Comparison of ENCODE assay signal across 8 mouse cellular contexts in genomic region chr4:117982706-117983105, GRCm38 (mm10). TPM values are rescaled to one million over a fixed set of nuclear protein-coding genes. Genes with fewer than 3 reads are reported as not detected.
DNase-seq lines count a peak whose midpoint lies in the region; ATAC-seq and TF ChIP-seq lines count a peak whose summit lies in the region.

No protein-coding gene starts in this region.

- H3K9ac ChIP-seq in midbrain, embryonic 14.5 days (replicated peaks; ENCODE audit: low read length), result no peak overlapping the region
- H3K9ac ChIP-seq in midbrain, postnatal 0 days (replicated peaks; ENCODE audit: low read length, poor library complexity, severe bottlenecking), result no peak overlapping the region
- H3K9ac ChIP-seq in intestine, embryonic 15.5 days, result no peak overlapping the region

- no peak overlapping the region for H3K4me3 ChIP-seq in midbrain, embryonic 14.5 days (replicated peaks; ENCODE audit: low read depth, low read length)
- H3K4me3 ChIP-seq in midbrain, postnatal 0 days (ENCODE audit: low read depth, low read length), result no peak overlapping the region
- no peak overlapping the region for H3K4me3 ChIP-seq in intestine, embryonic 15.5 days (replicated peaks)

- no peak for ATAC-seq in midbrain, embryonic 14.5 days (ENCODE audit: low FRiP score, low TSS enrichment)
- ATAC-seq in midbrain, postnatal 0 days (ENCODE audit: low FRiP score), result no peak
- ATAC-seq in megakaryocyte-erythroid progenitor cell, adult 5-6 weeks (replicated peaks; ENCODE audit: low FRiP score, low TSS enrichment, poor library complexity, severe bottlenecking), result no peak
- no peak for ATAC-seq in CD4-positive, CD25-positive, alpha-beta regulatory T cell, adult 4 months
- ATAC-seq in intestine, embryonic 15.5 days, result no peak

- no peaks in the 10 kb centered on the region for H3K27me3 ChIP-seq in midbrain, embryonic 14.5 days (ENCODE audit: control insufficient read depth, insufficient read depth, low read length)
- no peaks in the 10 kb centered on the region for H3K27me3 ChIP-seq in midbrain, postnatal 0 days (ENCODE audit: insufficient read depth, low read length)
- no peaks in the 10 kb centered on the region for H3K27me3 ChIP-seq in intestine, embryonic 15.5 days (replicated peaks)

- DNase-seq in midbrain, embryonic 14.5 days, result no peak
- DNase-seq in midbrain, postnatal 0 days (ENCODE audit: low spot score), result no peak
- peak; percentile 28 to 32 for DNase-seq in gastrocnemius, postnatal 36 days
- DNase-seq in layer of hippocampus, postnatal 14 days (ENCODE audit: low spot score in 2 of 2), result peak; percentile 67 to 84
- DNase-seq in right cerebral cortex, postnatal 10 days (ENCODE audit: low spot score in 2 of 2), result peak; percentile 71 to 81

- H3K4me1 ChIP-seq in midbrain, embryonic 14.5 days (ENCODE audit: control insufficient read depth, insufficient read depth, low read length), result no peaks in the 10 kb centered on the region
- no peaks in the 10 kb centered on the region for H3K4me1 ChIP-seq in midbrain, postnatal 0 days (ENCODE audit: insufficient read depth, low read length)
- peaks cover 18% of the 10 kb centered on the region for H3K4me1 ChIP-seq in intestine, embryonic 15.5 days (replicated peaks)

- H3K36me3 ChIP-seq in midbrain, embryonic 14.5 days (ENCODE audit: control insufficient read depth, insufficient read depth, low read length), result no peaks in the 10 kb centered on the region
- H3K36me3 ChIP-seq in midbrain, postnatal 0 days (ENCODE audit: insufficient read depth, low read length), result no peaks in the 10 kb centered on the region
- no peaks in the 10 kb centered on the region for H3K36me3 ChIP-seq in intestine, embryonic 15.5 days

- WGBS in midbrain, embryonic 14.5 days, result 72% methylated on average over 7 of the region's 7 CpGs
- WGBS in midbrain, postnatal 0 days, result 63% methylated on average over 7 of the region's 7 CpGs
- 58% methylated on average over 7 of the region's 7 CpGs for WGBS in intestine, embryonic 15.5 days

- no peak overlapping the region for H3K4me2 ChIP-seq in midbrain, embryonic 14.5 days (ENCODE audit: low read length)
- H3K4me2 ChIP-seq in midbrain, postnatal 0 days (ENCODE audit: low read depth, low read length, poor library complexity, severe bottlenecking), result no peak overlapping the region
- H3K4me2 ChIP-seq in intestine, embryonic 15.5 days (replicated peaks), result no peak overlapping the region

- H3K9me3 ChIP-seq in midbrain, embryonic 14.5 days (ENCODE audit: control insufficient read depth, low read length), result no peaks in the 10 kb centered on the region
- H3K9me3 ChIP-seq in midbrain, postnatal 0 days (ENCODE audit: low read length), result no peaks in the 10 kb centered on the region
- H3K9me3 ChIP-seq in intestine, embryonic 15.5 days, result no peaks in the 10 kb centered on the region

- TF ChIP-seq CTCF in midbrain, postnatal 0 days (IDR thresholded peaks at IDR 0.05), result no peak

- intact Hi-C loops in gastrocnemius, postnatal 36 days (cut with DNase I), result loop anchor here (5.0 kb wide), 1 partner anchor 50 kb away; no protein-coding TSS in a partner anchor

- H3K27ac ChIP-seq in midbrain, embryonic 14.5 days (replicated peaks; ENCODE audit: low read depth, low read length), result 0 out of 2 replicates have a peak overlapping the region, but pooled peaks have one; percentile 28
- no peak overlapping the region for H3K27ac ChIP-seq in midbrain, postnatal 0 days (ENCODE audit: low read depth, low read length)
- no peak overlapping the region for H3K27ac ChIP-seq in intestine, embryonic 15.5 days

RNA-seq across cellular contexts. Expression of gene Artn, which starts 53.1 kb away (rescaled TPM):
- polyA plus RNA-seq in midbrain, embryonic 14.5 days (2014; fragmentation: Nextera tagmentation; extraction: Ambion mirVana), result 0.50 and 0.66 TPM in 2 replicates
- total RNA-seq in midbrain, postnatal 0 days (2014; rRNA removed), result 1.7 and 2.0 TPM in 2 replicates
- polyA plus RNA-seq in midbrain, postnatal 0 days (2015; fragmentation: Nextera tagmentation; extraction: Ambion mirVana), result 0.48 and 0.77 TPM in 2 replicates
- total RNA-seq in gastrocnemius, postnatal 36 days (2021), result under 1 TPM; 0.15 to 0.32 TPM
- total RNA-seq in layer of hippocampus, postnatal 14 days (2021), result 1 to 10 TPM; 1.8 to 2.0 TPM
- not detected in 2 replicates for total RNA-seq in megakaryocyte-erythroid progenitor cell, adult 5-6 weeks (2014; fragmentation: Nextera tagmentation)
- not detected in 2 replicates for total RNA-seq in megakaryocyte-erythroid progenitor cell, adult 5-6 weeks (2017)
- polyA plus RNA-seq in CD4-positive, CD25-positive, alpha-beta regulatory T cell, adult 4 months (2017; shearing (Covaris generic)), result not detected
- 6.3 TPM in 2 replicates for polyA plus RNA-seq in intestine, embryonic 15.5 days (2015; fragmentation: Nextera tagmentation; extraction: Ambion mirVana)

Comparison
In these comparisons a context has a peak if more than half of its experiments do, and no peak if none do; other contexts are left out.
1. DNase-seq: peak in gastrocnemius, postnatal 36 days (2 of 2), layer of hippocampus, postnatal 14 days (2 of 2) and right cerebral cortex, postnatal 10 days (2 of 2); none in midbrain, embryonic 14.5 days (single experiment) and midbrain, postnatal 0 days (single experiment).